In genomic region chr17:35515911-35516640, GRCm38 (mm10) we compare ENCODE assay signal across 8 mouse cellular contexts. TPM values are rescaled to one million over a fixed set of nuclear protein-coding genes. Genes with fewer than 3 reads are reported as not detected.
DNase-seq lines count a peak whose midpoint lies in the region; ATAC-seq and TF ChIP-seq lines count a peak whose summit lies in the region.
"Had no signal": no experiment of that assay in that cellular context is flagged by ENCODE, and none has a peak within 500 bp of the region (broad histone marks: within the 10 kb centered on the region; RNA-seq: fewer than 3 reads in every experiment).

No protein-coding gene starts in this region.

- H3K79me3 ChIP-seq in C2C12 (ENCODE audit: low read depth) = peaks cover 12% of the 10 kb centered on the region

- H3K36me3 ChIP-seq in C2C12 (ENCODE audit: control insufficient read depth, insufficient read depth) = peaks cover 20% of the 10 kb centered on the region
- H3K36me3 ChIP-seq in embryonic facial prominence, embryonic 11.5 days (replicated peaks; ENCODE audit: control insufficient read depth, insufficient read depth, low read depth, low read length) = no peaks in the 10 kb centered on the region; the same call in 1 of the 2 replicates
- no peaks in the 10 kb centered on the region for H3K36me3 ChIP-seq in hindbrain, embryonic 16.5 days (ENCODE audit: control insufficient read depth, insufficient read depth, low read length)
- peaks cover 10% of the 10 kb centered on the region for H3K36me3 ChIP-seq in liver, embryonic 14.5 days (replicated peaks; ENCODE audit: control insufficient read depth, insufficient read depth, low read depth)
- H3K36me3 ChIP-seq in neural tube, embryonic 15.5 days = no peaks in the 10 kb centered on the region

- H3ac ChIP-seq in C2C12 (ENCODE audit: control insufficient read depth, insufficient read length, low read depth) = peak overlapping the region; percentile 66

- H3K79me2 ChIP-seq in C2C12 (ENCODE audit: control insufficient read depth, insufficient read depth) = peaks cover 33% of the 10 kb centered on the region

- no peak for TF ChIP-seq EP300 in liver, embryonic 14.5 days (IDR thresholded peaks at IDR 0.05; ENCODE audit: low read depth)

- peak overlapping the region; percentile 82 for H3K4me2 ChIP-seq in embryonic facial prominence, embryonic 11.5 days (ENCODE audit: low read depth, low read length)
- peak overlapping the region; percentile 88 for H3K4me2 ChIP-seq in hindbrain, embryonic 16.5 days (ENCODE audit: low read length)
- H3K4me2 ChIP-seq in liver, embryonic 14.5 days (ENCODE audit: low read depth) = peak overlapping the region; percentile 85
- H3K4me2 ChIP-seq in neural tube, embryonic 15.5 days = peak overlapping the region; percentile 93

- H3K9ac ChIP-seq in embryonic facial prominence, embryonic 11.5 days (replicated peaks; ENCODE audit: low read length) = peak overlapping the region; percentile 64
- H3K9ac ChIP-seq in hindbrain, embryonic 16.5 days (ENCODE audit: low read depth, low read length) = peak overlapping the region; percentile 59
- peak overlapping the region; percentile 67 for H3K9ac ChIP-seq in liver, embryonic 14.5 days (replicated peaks)
- peak overlapping the region; percentile 44 for H3K9ac ChIP-seq in neural tube, embryonic 15.5 days (replicated peaks)

- peak overlapping the region; percentile 46 for H3K4me3 ChIP-seq in C2C12 (ENCODE audit: insufficient read depth, poor library complexity, severe bottlenecking)
- H3K4me3 ChIP-seq in embryonic facial prominence, embryonic 11.5 days (ENCODE audit: low read depth, low read length) = peak overlapping the region; percentile 44
- peak overlapping the region; percentile 67 for H3K4me3 ChIP-seq in hindbrain, embryonic 16.5 days (ENCODE audit: low read length)
- peak overlapping the region; percentile 76 to 96 for H3K4me3 ChIP-seq in liver, embryonic 14.5 days (ENCODE audit: insufficient read depth in 1 of 2, low read depth in 2 of 2, low read length in 2 of 2)
- H3K4me3 ChIP-seq in neural tube, embryonic 15.5 days (replicated peaks) = peak overlapping the region; percentile 59

- no peaks in the 10 kb centered on the region for H3K9me3 ChIP-seq in embryonic facial prominence, embryonic 11.5 days (replicated peaks; ENCODE audit: control insufficient read depth, low read length)
- H3K9me3 ChIP-seq in hindbrain, embryonic 16.5 days (ENCODE audit: control insufficient read depth, low read length) = no peaks in the 10 kb centered on the region
- no peaks in the 10 kb centered on the region for H3K9me3 ChIP-seq in liver, embryonic 14.5 days (ENCODE audit: control insufficient read depth, low read length)
- no peaks in the 10 kb centered on the region for H3K9me3 ChIP-seq in neural tube, embryonic 15.5 days (replicated peaks)

- peak; percentile 16 for ATAC-seq in embryonic facial prominence, embryonic 11.5 days (replicated peaks; ENCODE audit: insufficient number of reproducible peaks, low FRiP score, low TSS enrichment, low read depth)
- ATAC-seq in hindbrain, embryonic 16.5 days = peak; percentile 43
- ATAC-seq in liver, embryonic 14.5 days (ENCODE audit: insufficient read depth) = no peak; the same call in 1 of the 2 replicates
- peak; percentile 30; the same call in 1 of the 2 replicates for ATAC-seq in neural tube, embryonic 15.5 days (ENCODE audit: low FRiP score)

- peaks cover 9% of the 10 kb centered on the region for H3K4me1 ChIP-seq in embryonic facial prominence, embryonic 11.5 days (ENCODE audit: control insufficient read depth, insufficient read depth, low read length)
- peaks cover 16% of the 10 kb centered on the region for H3K4me1 ChIP-seq in hindbrain, embryonic 16.5 days (ENCODE audit: control insufficient read depth, insufficient read depth, low read depth, low read length)
- peaks cover 5 to 16% of the 10 kb centered on the region in 2 experiments for H3K4me1 ChIP-seq in liver, embryonic 14.5 days (replicated peaks; ENCODE audit: control insufficient read depth in 2 of 2, insufficient read depth in 2 of 2, low read length in 1 of 2)
- H3K4me1 ChIP-seq in neural tube, embryonic 15.5 days = peaks cover 20% of the 10 kb centered on the region

- 9% methylated on average over 25 of the region's 25 CpGs for WGBS in embryonic facial prominence, embryonic 11.5 days
- WGBS in hindbrain, embryonic 16.5 days = 6% methylated on average over 25 of the region's 25 CpGs
- 10% methylated on average over 25 of the region's 25 CpGs for WGBS in liver, embryonic 14.5 days (ENCODE audit: insufficient replicate concordance)
- 7% methylated on average over 25 of the region's 25 CpGs for WGBS in neural tube, embryonic 15.5 days

- peak; percentile 73 for DNase-seq in 3T3-L1 (ENCODE audit: low read depth, low spot score)
- DNase-seq in embryonic facial prominence, embryonic 11.5 days (ENCODE audit: low spot score) = peak; percentile 60
- peak; percentile 10 to 20 (median 20) for DNase-seq in liver, embryonic 14.5 days (ENCODE audit: low read depth in 3 of 3, low spot score in 3 of 3)
- DNase-seq in gastrocnemius, postnatal 4 days (ENCODE audit: low spot score in 2 of 2) = no peak

- no peak overlapping the region for H3K27ac ChIP-seq in embryonic facial prominence, embryonic 11.5 days (replicated peaks; ENCODE audit: low read depth, low read length)
- no peak overlapping the region for H3K27ac ChIP-seq in hindbrain, embryonic 16.5 days (ENCODE audit: low read depth, low read length)
- H3K27ac ChIP-seq in liver, embryonic 14.5 days = no peak overlapping the region
- no peak overlapping the region for H3K27ac ChIP-seq in neural tube, embryonic 15.5 days (replicated peaks)

- H3K27me3 ChIP-seq in C2C12 (ENCODE audit: control insufficient read depth, insufficient read depth, insufficient read length) = no peaks in the 10 kb centered on the region
- H3K27me3 ChIP-seq in embryonic facial prominence, embryonic 11.5 days (ENCODE audit: control insufficient read depth, insufficient read depth, low read length) = no peaks in the 10 kb centered on the region
- peaks cover 3% of the 10 kb centered on the region; the same call in 1 of the 2 replicates for H3K27me3 ChIP-seq in hindbrain, embryonic 16.5 days (replicated peaks; ENCODE audit: control insufficient read depth, insufficient read depth, low read length)
- no peaks in the 10 kb centered on the region for H3K27me3 ChIP-seq in liver, embryonic 14.5 days (ENCODE audit: control insufficient read depth, insufficient read depth, low read length)
- 0 out of 2 replicates have a peak, but pooled peaks cover 9% of the 10 kb centered on the region for H3K27me3 ChIP-seq in neural tube, embryonic 15.5 days (replicated peaks)

- TF ChIP-seq CTCF in C2C12 (IDR thresholded peaks at IDR 0.05; ENCODE audit: control insufficient read depth, insufficient read depth, insufficient read length) = no peak
- no peak for TF ChIP-seq CTCF in liver, embryonic 14.5 days (IDR thresholded peaks at IDR 0.05; ENCODE audit: low read depth)

TF ChIP-seq in C2C12, 6 proteins besides CTCF, POLR2A, EP300 and RAD21 (continues in another document):
- TF ChIP-seq USF1 (IDR thresholded peaks at IDR 0.05; ENCODE audit: low read depth) (no peak), MAX (IDR thresholded peaks at IDR 0.05) (no peak)

RNA-seq across cellular contexts. Expression of gene Tcf19, which starts 0.5 kb away (rescaled TPM):
- 46.7 TPM for polyA plus RNA-seq in C2C12 (2012; fragmentation: generic; extraction: Trizol)
- polyA plus RNA-seq in embryonic facial prominence, embryonic 11.5 days (2014; fragmentation: Nextera tagmentation; extraction: Ambion mirVana) = 59.0 and 62.2 TPM in 2 replicates
- polyA plus RNA-seq in hindbrain, embryonic 16.5 days (2015; fragmentation: Nextera tagmentation; extraction: Ambion mirVana) = 16.4 and 21.2 TPM in 2 replicates
- 30.0 and 30.5 TPM in 2 replicates for polyA plus RNA-seq in liver, embryonic 14.5 days (2012; rRNA removed)
- polyA plus RNA-seq in liver, embryonic 14.5 days (2014; fragmentation: Nextera tagmentation; extraction: Ambion mirVana) = 46.0 and 46.2 TPM in 2 replicates
- polyA plus RNA-seq in neural tube, embryonic 15.5 days (2015; fragmentation: Nextera tagmentation; extraction: Ambion mirVana) = 14.4 and 27.5 TPM in 2 replicates
- total RNA-seq in gastrocnemius, postnatal 4 days (2021) = 10 to 100 TPM; 28.1 to 29.9 TPM

RNA-seq across cellular contexts. Expression of gene Cchcr1, which starts 0.8 kb away (rescaled TPM):
- polyA plus RNA-seq in C2C12 (2012; fragmentation: generic; extraction: Trizol) = 15.9 TPM
- polyA plus RNA-seq in embryonic facial prominence, embryonic 11.5 days (2014; fragmentation: Nextera tagmentation; extraction: Ambion mirVana) = 11.4 and 11.8 TPM in 2 replicates
- 5.8 and 6.3 TPM in 2 replicates for polyA plus RNA-seq in hindbrain, embryonic 16.5 days (2015; fragmentation: Nextera tagmentation; extraction: Ambion mirVana)
- 7.5 and 9.4 TPM in 2 replicates for polyA plus RNA-seq in liver, embryonic 14.5 days (2012; rRNA removed)
- polyA plus RNA-seq in liver, embryonic 14.5 days (2014; fragmentation: Nextera tagmentation; extraction: Ambion mirVana) = 3.8 and 4.9 TPM in 2 replicates
- polyA plus RNA-seq in neural tube, embryonic 15.5 days (2015; fragmentation: Nextera tagmentation; extraction: Ambion mirVana) = 5.1 and 7.9 TPM in 2 replicates
- 10 to 100 TPM; 13.8 to 15.0 TPM for total RNA-seq in gastrocnemius, postnatal 4 days (2021)

RNA-seq across cellular contexts. Expression of gene Pou5f1, which starts 10.3 kb away (rescaled TPM):
- not detected for polyA plus RNA-seq in C2C12 (2012; fragmentation: generic; extraction: Trizol)
- 0.15 TPM in 1 of 2 replicates, not detected in the other for polyA plus RNA-seq in embryonic facial prominence, embryonic 11.5 days (2014; fragmentation: Nextera tagmentation; extraction: Ambion mirVana)
- not detected in 2 replicates for polyA plus RNA-seq in hindbrain, embryonic 16.5 days (2015; fragmentation: Nextera tagmentation; extraction: Ambion mirVana)
- not detected in 2 replicates for polyA plus RNA-seq in liver, embryonic 14.5 days (2012; rRNA removed)
- not detected in 2 replicates for polyA plus RNA-seq in liver, embryonic 14.5 days (2014; fragmentation: Nextera tagmentation; extraction: Ambion mirVana)
- polyA plus RNA-seq in neural tube, embryonic 15.5 days (2015; fragmentation: Nextera tagmentation; extraction: Ambion mirVana) = not detected in 2 replicates
- under 1 TPM; 0.20 to 0.26 TPM for total RNA-seq in gastrocnemius, postnatal 4 days (2021)
- total RNA-seq: heart, postnatal 14 days had no signal

RNA-seq across cellular contexts. Expression of gene Psors1c2, which starts 16.9 kb away (rescaled TPM):
- 0.08 TPM for polyA plus RNA-seq in C2C12 (2012; fragmentation: generic; extraction: Trizol)
- polyA plus RNA-seq in embryonic facial prominence, embryonic 11.5 days (2014; fragmentation: Nextera tagmentation; extraction: Ambion mirVana) = 0.60 and 1.0 TPM in 2 replicates
- polyA plus RNA-seq in hindbrain, embryonic 16.5 days (2015; fragmentation: Nextera tagmentation; extraction: Ambion mirVana) = 0.94 and 1.1 TPM in 2 replicates
- 0.05 and 0.09 TPM in 2 replicates for polyA plus RNA-seq in liver, embryonic 14.5 days (2012; rRNA removed)
- not detected in 2 replicates for polyA plus RNA-seq in liver, embryonic 14.5 days (2014; fragmentation: Nextera tagmentation; extraction: Ambion mirVana)
- polyA plus RNA-seq in neural tube, embryonic 15.5 days (2015; fragmentation: Nextera tagmentation; extraction: Ambion mirVana) = 0.81 and 0.96 TPM in 2 replicates
- total RNA-seq in gastrocnemius, postnatal 4 days (2021) = not detected
- total RNA-seq: heart, postnatal 14 days had no signal

RNA-seq across cellular contexts. Expression of gene Cdsn, which starts 35.9 kb away (rescaled TPM):
- 2.0 TPM for polyA plus RNA-seq in C2C12 (2012; fragmentation: generic; extraction: Trizol)
- polyA plus RNA-seq in embryonic facial prominence, embryonic 11.5 days (2014; fragmentation: Nextera tagmentation; extraction: Ambion mirVana) = not detected in 2 replicates
- polyA plus RNA-seq in hindbrain, embryonic 16.5 days (2015; fragmentation: Nextera tagmentation; extraction: Ambion mirVana) = 0.19 and 0.28 TPM in 2 replicates
- not detected in 2 replicates for polyA plus RNA-seq in liver, embryonic 14.5 days (2012; rRNA removed)
- polyA plus RNA-seq in liver, embryonic 14.5 days (2014; fragmentation: Nextera tagmentation; extraction: Ambion mirVana) = not detected in 2 replicates
- 0.08 TPM in 1 of 2 replicates, not detected in the other for polyA plus RNA-seq in neural tube, embryonic 15.5 days (2015; fragmentation: Nextera tagmentation; extraction: Ambion mirVana)
- total RNA-seq in gastrocnemius, postnatal 4 days (2021) = under 1 TPM; 0.29 to 0.39 TPM

Comparison
In these comparisons a context has a peak if more than half of its experiments do, and no peak if none do; other contexts are left out.
1. DNase-seq: peak in 3T3-L1 (single experiment), embryonic facial prominence, embryonic 11.5 days (single experiment) and liver, embryonic 14.5 days (3 of 3); none in gastrocnemius, postnatal 4 days (0 of 2).
2. Peak in every context shown above with its lines, with median percentiles within 50 percentile points of each other: H3K4me3 ChIP-seq, H3K4me2 ChIP-seq and H3K9ac ChIP-seq.